Mouse (Mus musculus): Measurements from ENCODE around the gene Tbc1d12. TPM values are rescaled to one million over a fixed set of nuclear protein-coding genes. Genes with fewer than 3 reads are reported as not detected.
"Not testable (repeated sequence)": the region's sequence is repeated elsewhere in the genome, so short reads cannot be mapped to it uniquely, and the experiment has no call there.

The Tbc1d12 gene
- polyA plus RNA-seq, 1 experiment = 4.5 TPM

DNA sequence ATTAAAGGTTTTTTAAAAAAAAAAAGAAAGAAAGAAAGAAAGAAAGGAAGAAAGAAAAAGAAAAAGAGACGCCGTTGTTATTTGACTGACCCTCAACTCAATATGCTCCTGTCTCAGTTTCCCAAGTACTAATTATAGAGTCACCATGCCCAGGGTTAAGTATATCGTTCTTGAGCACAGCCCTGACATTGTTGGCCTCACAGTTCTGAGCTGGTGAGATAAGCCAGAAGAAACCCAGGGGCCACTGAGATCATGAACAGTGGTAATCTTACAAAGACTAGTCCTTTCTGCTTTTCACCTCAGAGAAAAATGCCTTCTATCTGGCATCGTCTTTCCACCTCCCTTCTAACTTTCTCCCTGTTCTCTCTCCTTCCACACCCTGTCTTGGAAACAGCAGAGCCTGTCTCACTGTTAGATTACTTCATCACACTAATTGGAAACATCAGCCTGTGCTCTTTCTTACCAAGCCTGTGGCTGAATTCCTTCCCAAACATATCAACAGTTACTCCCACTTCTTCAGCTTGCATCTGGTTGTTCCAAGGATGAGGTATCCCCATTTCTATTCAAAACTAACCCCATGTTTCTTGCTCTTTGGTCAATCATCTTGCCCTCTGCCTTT lies 16.1 kb upstream of the Tbc1d12 start:
- Histone ChIP-seq H3K4me3 (ENCODE audit: insufficient read depth, low read length) (no peak overlapping the region), H3K27ac (ENCODE audit: insufficient read depth, low read depth, low read length) (no peak overlapping the region), H3K4me1 (ENCODE audit: control insufficient read depth, insufficient read depth, low read length) (peaks cover 5% of the 10 kb centered on the region)
- TF ChIP-seq CTCF (IDR thresholded peaks at IDR 0.05; ENCODE audit: low read depth, low read length) = no peak
- TF ChIP-seq POLR2A (IDR thresholded peaks at IDR 0.05; ENCODE audit: borderline replicate concordance, low read depth, low read length) = no peak

DNA sequence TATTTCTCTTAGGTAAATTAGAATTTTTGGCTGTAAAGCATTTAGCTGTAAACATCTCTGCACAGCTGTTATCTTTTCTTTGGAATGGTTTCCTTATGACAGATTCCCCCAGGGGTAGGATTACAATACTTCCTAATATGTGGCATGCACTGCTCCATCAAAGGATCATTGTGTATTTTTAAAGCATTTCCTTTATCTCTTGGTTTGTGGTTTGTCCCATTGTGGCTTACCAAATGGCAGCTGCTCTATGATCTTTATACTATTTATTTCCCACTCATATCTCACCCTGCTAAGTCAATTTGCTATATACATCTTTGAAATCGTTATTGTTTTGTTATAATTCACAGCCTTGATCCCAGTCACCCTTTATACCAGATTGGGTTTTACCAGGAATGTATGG lies 3.2 kb upstream of the Tbc1d12 start:
- Histone ChIP-seq H3K4me1 (ENCODE audit: control insufficient read depth, insufficient read depth, low read length) (peaks cover 3% of the 10 kb centered on the region; the same call in 1 of the 2 replicates), H3K4me3 (ENCODE audit: insufficient read depth, low read length) (no peak overlapping the region), H3K27ac (ENCODE audit: insufficient read depth, low read depth, low read length) (no peak overlapping the region)
- TF ChIP-seq CTCF (IDR thresholded peaks at IDR 0.05; ENCODE audit: low read depth, low read length) (no peak), POLR2A (IDR thresholded peaks at IDR 0.05; ENCODE audit: borderline replicate concordance, low read depth, low read length) (no peak)

DNA sequence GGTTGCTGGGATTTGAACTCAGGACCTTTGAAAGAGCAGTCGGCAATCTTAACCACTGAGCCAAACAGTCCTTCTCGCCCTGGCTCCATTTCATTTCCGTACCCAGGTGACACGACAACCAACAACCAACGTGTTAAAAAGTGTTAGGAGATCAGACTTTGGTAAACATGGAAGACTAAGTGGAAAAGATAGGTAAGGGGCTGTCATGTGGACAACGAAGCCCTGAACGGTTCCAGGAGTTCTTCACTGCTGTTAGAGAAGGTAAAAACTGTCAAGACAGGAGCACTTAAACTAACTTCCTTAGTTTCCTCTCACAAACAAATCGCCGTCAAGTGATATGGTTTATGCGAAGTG lies 318 bp upstream of the Tbc1d12 start:
- Histone ChIP-seq H3K27ac (ENCODE audit: insufficient read depth, low read depth, low read length) (peak overlapping the region; percentile 20), H3K4me1 (ENCODE audit: control insufficient read depth, insufficient read depth, low read length) (peaks cover 3% of the 10 kb centered on the region; the same call in 1 of the 2 replicates)

GRCm38 (mm10) chr19:38837171-38837641 lies 827 bp downstream of the Tbc1d12 start:
- Histone ChIP-seq H3K4me1 (ENCODE audit: control insufficient read depth, insufficient read depth, low read length) (peaks cover 3% of the 10 kb centered on the region; the same call in 1 of the 2 replicates), H3K27ac (ENCODE audit: insufficient read depth, low read depth, low read length) (peak overlapping the region; percentile 56; the same call in 1 of the 2 replicates), H3K4me3 (ENCODE audit: insufficient read depth, low read length) (peak overlapping the region; percentile 87)
- TF ChIP-seq CTCF (IDR thresholded peaks at IDR 0.05; ENCODE audit: low read depth, low read length) (no peak), POLR2A (IDR thresholded peaks at IDR 0.05; ENCODE audit: borderline replicate concordance, low read depth, low read length) (no peak)

More for the DNA sequence above, 318 bp upstream of the Tbc1d12 start:
- no peak for TF ChIP-seq CTCF (IDR thresholded peaks at IDR 0.05; ENCODE audit: low read depth, low read length)
- H3K4me3 ChIP-seq (ENCODE audit: insufficient read depth, low read length) = peak overlapping the region; percentile 87

- H3K4me1 ChIP-seq (ENCODE audit: control insufficient read depth, insufficient read depth, low read length) = peaks cover 7% of the 10 kb centered on the region
- no peak overlapping the region for H3K4me3 ChIP-seq (ENCODE audit: insufficient read depth, low read length)
- TF ChIP-seq POLR2A (IDR thresholded peaks at IDR 0.05; ENCODE audit: borderline replicate concordance, low read depth, low read length) (no peak), CTCF (IDR thresholded peaks at IDR 0.05; ENCODE audit: low read depth, low read length) (no peak)
Measured at GRCm38 (mm10) chr19:38844817-38845216, 8.4 kb downstream of the Tbc1d12 start.

DNA sequence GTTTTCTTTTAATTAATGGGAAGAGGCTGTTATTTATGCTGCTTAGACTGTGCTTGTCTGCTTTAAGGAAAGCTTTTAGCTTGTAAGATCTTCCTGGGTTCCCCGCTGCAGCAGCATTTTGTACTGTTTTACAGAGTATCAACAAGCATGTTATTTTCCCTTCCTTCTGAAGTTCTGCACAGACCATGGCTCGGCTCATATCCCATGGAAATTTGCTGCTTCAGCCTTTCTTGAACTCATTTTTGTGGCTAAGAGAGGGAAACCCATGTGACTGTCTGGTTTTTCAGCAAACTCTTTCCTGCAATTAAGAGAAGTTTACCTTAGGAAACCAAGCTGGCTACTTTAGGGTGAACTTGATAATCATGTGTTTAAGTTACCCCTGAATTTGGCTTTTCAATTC lies 10.0 kb downstream of the Tbc1d12 start:
- peak overlapping the region; percentile 24; the same call in 1 of the 2 replicates for H3K27ac ChIP-seq (ENCODE audit: insufficient read depth, low read depth, low read length)
- TF ChIP-seq CTCF (IDR thresholded peaks at IDR 0.05; ENCODE audit: low read depth, low read length) (no peak), POLR2A (IDR thresholded peaks at IDR 0.05; ENCODE audit: borderline replicate concordance, low read depth, low read length) (no peak)
- peaks cover 7% of the 10 kb centered on the region for H3K4me1 ChIP-seq (ENCODE audit: control insufficient read depth, insufficient read depth, low read length)

More at GRCm38 (mm10) chr19:38844817-38845216, 8.4 kb downstream of the Tbc1d12 start:
- H3K27ac ChIP-seq (ENCODE audit: insufficient read depth, low read depth, low read length) = no peak overlapping the region

GRCm38 (mm10) chr19:38858224-38858623 lies 21.8 kb downstream of the Tbc1d12 start:
- peaks cover 2% of the 10 kb centered on the region for H3K4me1 ChIP-seq (ENCODE audit: control insufficient read depth, insufficient read depth, low read length)
- no peak overlapping the region for H3K27ac ChIP-seq (ENCODE audit: insufficient read depth, low read depth, low read length)
- no peak overlapping the region for H3K4me3 ChIP-seq (ENCODE audit: insufficient read depth, low read length)
- TF ChIP-seq CTCF (IDR thresholded peaks at IDR 0.05; ENCODE audit: low read depth, low read length) = no peak
- TF ChIP-seq POLR2A (IDR thresholded peaks at IDR 0.05; ENCODE audit: borderline replicate concordance, low read depth, low read length) = no peak

More for the DNA sequence above, 10.0 kb downstream of the Tbc1d12 start:
- H3K4me3 ChIP-seq (ENCODE audit: insufficient read depth, low read length) = no peak overlapping the region

DNA sequence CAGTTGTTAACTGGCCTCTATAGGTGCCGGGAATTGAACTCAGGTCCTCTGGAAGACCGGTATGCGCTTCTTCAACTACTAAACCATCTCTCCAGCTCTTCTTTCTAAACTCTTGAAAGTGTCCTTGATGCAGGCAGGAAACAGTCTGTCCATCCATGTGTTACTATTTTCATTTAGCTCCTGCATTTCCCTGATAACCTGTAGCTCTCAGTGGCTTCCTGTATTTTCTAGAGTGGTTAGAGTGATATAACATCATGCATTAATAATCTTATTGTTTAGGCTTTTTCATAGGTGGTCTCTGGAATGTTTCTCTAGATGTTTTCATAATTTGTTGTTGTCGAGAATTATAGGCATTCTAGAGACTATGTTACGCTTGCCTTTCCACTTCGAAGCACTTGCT lies 26.1 kb downstream of the Tbc1d12 start:
- Histone ChIP-seq H3K4me3 (ENCODE audit: insufficient read depth, low read length) (no peak overlapping the region), H3K4me1 (ENCODE audit: control insufficient read depth, insufficient read depth, low read length) (peaks cover 2% of the 10 kb centered on the region), H3K27ac (ENCODE audit: insufficient read depth, low read depth, low read length) (no peak overlapping the region)
- TF ChIP-seq CTCF (IDR thresholded peaks at IDR 0.05; ENCODE audit: low read depth, low read length) (no peak), POLR2A (IDR thresholded peaks at IDR 0.05; ENCODE audit: borderline replicate concordance, low read depth, low read length) (no peak)

DNA sequence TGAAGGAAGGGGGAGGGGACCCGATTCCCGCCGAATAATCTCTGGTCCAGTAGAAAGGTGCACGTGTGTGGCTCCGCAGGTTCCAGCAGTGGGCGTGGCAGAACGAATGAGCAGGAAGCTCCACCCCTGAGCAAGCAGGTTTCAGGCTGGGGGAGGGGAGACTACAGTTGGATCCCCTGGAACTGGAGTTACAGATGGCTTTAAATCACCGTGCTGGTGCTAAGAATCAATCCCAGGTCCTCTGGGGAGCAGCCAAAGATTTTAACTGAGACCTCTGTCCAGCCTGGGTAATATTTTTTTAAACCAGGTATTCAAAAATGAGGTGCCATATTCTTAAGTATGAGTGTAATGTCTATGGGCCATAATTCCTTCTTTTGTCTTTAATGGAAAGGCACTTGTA lies 38.4 kb downstream of the Tbc1d12 start:
- H3K27ac ChIP-seq (ENCODE audit: insufficient read depth, low read depth, low read length) = not testable (repeated sequence)

GRCm38 (mm10) chr19:38880300-38880699 lies 43.9 kb downstream of the Tbc1d12 start:
- no peak overlapping the region for H3K4me3 ChIP-seq (ENCODE audit: insufficient read depth, low read length)
- H3K4me1 ChIP-seq (ENCODE audit: control insufficient read depth, insufficient read depth, low read length) = no peaks in the 10 kb centered on the region
- no peak for TF ChIP-seq CTCF (IDR thresholded peaks at IDR 0.05; ENCODE audit: low read depth, low read length)
- no peak for TF ChIP-seq POLR2A (IDR thresholded peaks at IDR 0.05; ENCODE audit: borderline replicate concordance, low read depth, low read length)

More for the DNA sequence above, 38.4 kb downstream of the Tbc1d12 start:
- H3K4me3 ChIP-seq (ENCODE audit: insufficient read depth, low read length); H3K4me1 ChIP-seq (ENCODE audit: control insufficient read depth, insufficient read depth, low read length): not testable (repeated sequence)

More at GRCm38 (mm10) chr19:38880300-38880699, 43.9 kb downstream of the Tbc1d12 start:
- H3K27ac ChIP-seq (ENCODE audit: insufficient read depth, low read depth, low read length) = no peak overlapping the region

All from bone marrow macrophage, adult 2 months (primary cell).